Mouse (Mus musculus): ENCODE measurements around the gene Mphosph9.
"Not testable (repeated sequence)": the region's sequence is repeated elsewhere in the genome, so short reads cannot be mapped to it uniquely, and the experiment has no call there.

The Mphosph9 gene

GRCm38 (mm10) chr5:124327510-124328364, at the start of gene Mphosph9, which contains the start of gene 2810006K23Rik:
Gene Mphosph9 (minus strand): TSS chr5:124327972.
Gene 2810006K23Rik (plus strand): TSS chr5:124328089.
- peak; percentile 100 for DNase-seq

- DNase-seq: no peak
These were observed 49.4 kb upstream of the Mphosph9 start for GRCm38 (mm10) chr5:124377149-124377548.

- DNase-seq: no peak
These were observed 48.6 kb upstream of the Mphosph9 start for GRCm38 (mm10) chr5:124376401-124376800.

GRCm38 (mm10) chr5:124374298-124374697, 46.5 kb upstream of the Mphosph9 start:
- DNase-seq: no peak

- DNase-seq: no peak
These were observed 38.9 kb upstream of the Mphosph9 start for GRCm38 (mm10) chr5:124366721-124367120.

- no peak for DNase-seq
These were observed 38.0 kb upstream of the Mphosph9 start for GRCm38 (mm10) chr5:124365754-124366153.

- no peak for DNase-seq
These were observed 36.6 kb upstream of the Mphosph9 start for GRCm38 (mm10) chr5:124364173-124364918.

- not testable (repeated sequence) for DNase-seq
These were observed 35.2 kb upstream of the Mphosph9 start, which contains the start of gene Cdk2ap1 for GRCm38 (mm10) chr5:124362982-124363381. Gene Cdk2ap1 (minus strand): TSS chr5:124363082.

- no peak for DNase-seq
These were observed 31.9 kb upstream of the Mphosph9 start for GRCm38 (mm10) chr5:124359641-124360040.

- no peak for DNase-seq
These were observed 28.9 kb upstream of the Mphosph9 start for GRCm38 (mm10) chr5:124356695-124357094.

- peak; percentile 49 for DNase-seq
These were observed 27.7 kb upstream of the Mphosph9 start for GRCm38 (mm10) chr5:124355425-124355959.

GRCm38 (mm10) chr5:124354574-124355424, 27.0 kb upstream of the Mphosph9 start:
- DNase-seq: peak; percentile 64

GRCm38 (mm10) chr5:124353726-124354547, 26.2 kb upstream of the Mphosph9 start:
- peak; percentile 64 for DNase-seq

- peak; percentile 67 for DNase-seq
These were observed 25.4 kb upstream of the Mphosph9 start for GRCm38 (mm10) chr5:124353011-124353725.

- DNase-seq: peak; percentile 90
These were observed 24.6 kb upstream of the Mphosph9 start for GRCm38 (mm10) chr5:124352141-124352920.

- DNase-seq: no peak
These were observed 23.8 kb upstream of the Mphosph9 start for GRCm38 (mm10) chr5:124351604-124352003.

GRCm38 (mm10) chr5:124351111-124351560, 23.4 kb upstream of the Mphosph9 start:
- peak; percentile 82 for DNase-seq

- peak; percentile 50 for DNase-seq
These were observed 22.6 kb upstream of the Mphosph9 start for GRCm38 (mm10) chr5:124350350-124350749.

GRCm38 (mm10) chr5:124349196-124349595, 21.4 kb upstream of the Mphosph9 start:
- DNase-seq: peak; percentile 80

GRCm38 (mm10) chr5:124342897-124343296, 15.1 kb upstream of the Mphosph9 start:
- no peak for DNase-seq
